Mouse (Mus musculus) MEL-GATA-1-ER (cell line): ENCODE measurements at regions not wholly inside any gene's neighbourhood (a gene's known extent, or its start where the extent isn't known, plus 50 kb on each side); places are given as distances from the start of the nearest gene placed in this dataset.
"Not testable (repeated sequence)": the region's sequence is repeated elsewhere in the genome, so short reads cannot be mapped to it uniquely, and the experiment has no call there.

Source experiments
- DNase-seq: peaks from one replicate; pipeline ENCODE4 v3.0.0-alpha.2; 2012; ENCODE audit warnings: low read depth; ENCODE audit errors: extremely low read depth

- DNase-seq, result no peak
Observed at GRCm38 (mm10) chr3:22815842-22816241, 739.4 kb downstream of the Tbl1xr1 start.

- no peak for DNase-seq
Observed at GRCm38 (mm10) chr3:22826485-22826884, 750.0 kb downstream of the Tbl1xr1 start.

DNA sequence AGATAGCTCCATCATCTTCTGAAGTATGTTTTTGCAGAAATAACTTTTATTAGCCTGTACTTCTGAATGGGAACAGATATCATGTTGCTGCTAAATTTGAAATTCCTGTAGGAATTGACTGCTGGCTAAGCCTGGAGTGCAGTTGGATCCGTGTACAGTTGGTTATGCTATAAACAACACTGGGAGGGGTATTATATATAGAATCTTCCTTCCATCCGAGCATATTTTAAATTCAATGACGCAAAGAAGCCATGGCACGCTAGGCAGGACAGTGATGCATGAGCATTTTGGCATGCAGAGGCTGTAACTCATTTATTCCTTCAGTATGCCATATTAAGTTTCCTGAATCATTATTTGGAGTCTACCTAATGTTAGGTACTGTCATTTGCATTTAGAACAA lies 762.5 kb downstream of the Tbl1xr1 start:
- DNase-seq, result no peak

DNA sequence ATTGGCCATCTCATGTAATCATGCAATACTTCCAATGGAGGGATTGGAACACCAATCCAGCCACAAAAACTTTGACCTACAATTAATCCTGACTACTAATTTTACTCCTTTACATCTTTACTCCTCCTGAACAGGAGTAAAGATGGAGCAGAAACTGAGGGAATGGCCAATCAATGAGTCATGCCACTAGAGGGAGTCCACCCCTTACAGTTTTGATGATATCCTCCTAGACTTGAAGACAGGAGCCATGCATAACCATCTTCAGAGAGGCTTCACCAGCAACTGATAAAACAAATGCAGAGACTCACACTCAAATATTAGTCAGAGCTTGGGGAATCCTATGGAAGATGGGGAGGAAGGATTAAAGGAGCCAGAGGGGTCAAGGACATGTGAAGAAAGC lies 774.0 kb downstream of the Tbl1xr1 start:
- peak; percentile 11 for DNase-seq

- no peak for DNase-seq
Observed at GRCm38 (mm10) chr3:22863595-22863994, 787.1 kb downstream of the Tbl1xr1 start.

GRCm38 (mm10) chr3:22877883-22878282 lies 801.4 kb downstream of the Tbl1xr1 start:
- no peak for DNase-seq

DNA sequence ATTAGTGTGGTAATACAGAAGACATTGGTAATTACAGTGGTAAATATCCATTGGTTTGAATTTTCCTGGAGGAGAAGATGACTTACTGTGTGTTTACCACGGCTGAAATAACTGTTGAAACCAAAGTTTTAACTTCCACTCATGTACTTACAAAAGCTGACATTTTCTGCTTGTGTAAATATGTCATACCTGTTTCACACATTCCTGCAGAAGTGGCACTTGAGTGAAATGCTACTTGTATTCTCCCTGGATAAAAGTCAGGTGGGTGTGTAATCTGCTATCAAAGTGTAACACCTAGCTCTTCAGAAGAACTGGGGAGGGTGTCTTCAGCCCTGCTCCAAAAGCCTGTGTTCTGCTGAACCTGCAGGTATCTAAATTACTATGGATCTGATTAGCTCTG lies 816.3 kb downstream of the Tbl1xr1 start:
- no peak for DNase-seq

- DNase-seq, result no peak
Observed at GRCm38 (mm10) chr3:22897651-22898050, 821.2 kb downstream of the Tbl1xr1 start.

GRCm38 (mm10) chr3:22900966-22901365 lies 824.5 kb downstream of the Tbl1xr1 start:
- no peak for DNase-seq

DNA sequence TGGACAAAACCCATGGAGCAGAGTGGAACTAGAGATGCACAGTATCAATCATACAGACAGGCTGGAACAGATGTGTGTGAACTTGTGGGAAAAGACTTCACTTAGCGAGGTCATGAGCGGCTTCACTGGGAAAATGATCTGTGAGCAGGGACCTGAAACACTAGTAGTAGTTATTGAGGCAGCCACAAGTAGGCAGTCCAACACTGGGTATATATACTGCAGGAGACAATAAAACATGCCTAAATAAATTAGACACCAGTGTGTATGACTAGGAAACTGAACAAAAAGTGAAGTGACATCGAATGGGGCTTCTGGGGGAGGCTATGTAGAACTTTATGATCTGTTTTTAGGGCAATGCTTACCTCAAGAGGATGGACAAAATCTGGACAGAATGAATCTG lies 852.5 kb downstream of the Tbl1xr1 start:
- DNase-seq, result no peak

GRCm38 (mm10) chr3:22929762-22930519 lies 853.5 kb downstream of the Tbl1xr1 start:
- DNase-seq, result no peak

DNA sequence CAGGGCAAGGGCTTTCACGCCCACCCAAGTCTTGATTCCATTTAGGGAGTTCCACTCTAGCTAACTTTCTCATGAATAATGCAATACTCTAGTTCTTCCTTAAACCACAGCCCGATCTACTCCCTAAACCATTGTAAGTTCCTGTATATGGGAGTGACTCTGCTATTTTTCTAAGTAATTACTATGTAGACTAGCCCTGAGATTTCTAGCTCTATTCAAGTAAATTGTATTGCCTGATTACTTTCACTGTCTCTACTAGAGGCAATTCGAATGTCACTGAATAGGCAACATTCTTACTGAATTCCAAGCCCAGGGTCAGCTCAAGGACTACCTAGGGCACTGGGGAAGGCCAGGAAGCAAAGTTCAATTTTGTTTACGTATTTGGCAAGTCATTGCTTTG lies 869.2 kb downstream of the Tbl1xr1 start:
- DNase-seq, result not testable (repeated sequence)

GRCm38 (mm10) chr3:22947181-22947580 lies 870.7 kb downstream of the Tbl1xr1 start:
- DNase-seq, result no peak

GRCm38 (mm10) chr3:22948168-22948768 lies 871.8 kb downstream of the Tbl1xr1 start:
- no peak for DNase-seq

GRCm38 (mm10) chr3:22957422-22957821 lies 881.0 kb downstream of the Tbl1xr1 start:
- DNase-seq, result no peak

DNA sequence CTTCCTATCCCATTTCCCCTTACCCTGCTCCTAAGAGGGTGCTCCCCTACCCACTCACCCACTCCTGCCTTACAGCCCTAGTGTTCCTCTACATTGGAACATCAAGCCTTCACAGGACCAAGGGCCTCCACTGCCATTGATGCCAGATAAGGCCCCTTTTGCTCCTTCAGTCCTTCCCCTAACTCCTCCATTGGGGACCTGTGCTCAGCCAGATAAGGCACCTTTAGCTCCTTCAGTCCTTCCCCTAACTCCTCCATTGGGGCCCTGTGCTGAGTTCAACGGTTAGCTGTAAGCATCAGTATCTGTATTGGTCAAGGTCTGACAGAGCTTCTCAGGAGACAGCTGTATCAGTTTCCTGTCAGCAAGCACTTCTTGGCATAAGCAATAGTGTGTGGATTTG lies 896.2 kb downstream of the Tbl1xr1 start:
- DNase-seq, result peak; percentile 90

GRCm38 (mm10) chr3:22976801-22977200 lies 900.3 kb downstream of the Tbl1xr1 start:
- DNase-seq, result no peak

- DNase-seq, result peak; percentile 22
Observed at GRCm38 (mm10) chr3:22979896-22980890, 903.7 kb downstream of the Tbl1xr1 start.

DNA sequence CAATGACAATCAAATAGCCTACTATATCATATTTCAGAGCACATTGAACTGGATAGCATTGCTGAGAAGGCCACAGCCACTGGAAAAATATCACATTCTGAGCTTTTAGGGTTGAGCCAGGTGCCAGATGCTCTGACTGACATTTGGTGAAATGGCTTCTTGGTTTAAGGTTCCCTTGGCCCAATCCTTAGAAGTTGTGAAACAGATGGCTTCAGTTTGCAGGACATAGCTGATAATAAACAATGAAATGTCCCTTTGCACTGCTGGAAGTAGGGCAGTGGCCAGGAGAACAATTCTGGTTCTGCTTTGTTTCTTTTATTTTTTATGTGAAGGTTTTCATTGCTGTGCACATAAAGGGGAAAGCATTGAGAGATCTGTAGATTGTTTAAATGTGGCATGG lies 906.0 kb downstream of the Tbl1xr1 start:
- no peak for DNase-seq

GRCm38 (mm10) chr3:22990136-22990820 lies 913.8 kb downstream of the Tbl1xr1 start:
- no peak for DNase-seq

GRCm38 (mm10) chr3:22995228-22995627 lies 918.8 kb downstream of the Tbl1xr1 start:
- peak; percentile 82 for DNase-seq
